Mouse (Mus musculus) MEL (cell line): Measurements from ENCODE around the gene Krtap4-2.

Experiments used
- CHD2 ChIP-seq: IDR thresholded peaks from 2 replicates; pipeline ENCODE4 v1.6.1; 2011; ENCODE audit warnings: low read length, improper control_type of control experiment
- CTCF ChIP-seq, 3 experiments: IDR thresholded peaks in 2 of 3; conservative IDR thresholded peaks in 1 of 3; 2 replicates each; pipeline ENCODE4 v1.5.1; 2011 to 2012; ENCODE audit warnings: low read length in 3 of 3, low read depth in 2 of 3, mild to moderate bottlenecking in 2 of 3, improper control_type of control experiment in 1 of 3, inconsistent platforms in 1 of 3, mixed read lengths in 1 of 3, moderate library complexity in 1 of 3; ENCODE audit not compliant: control insufficient read depth in 1 of 3, insufficient read depth in 1 of 3, poor library complexity in 1 of 3, severe bottlenecking in 1 of 3
- EP300 ChIP-seq, 2 experiments: IDR thresholded peaks; 2 replicates each; pipeline ENCODE4 v1.6.1; 2011; ENCODE audit warnings: improper control_type of control experiment in 2 of 2, low read length in 2 of 2, low read depth in 1 of 2, mild to moderate bottlenecking in 1 of 2
- MAFK ChIP-seq: IDR thresholded peaks from 2 replicates; pipeline ENCODE4 v1.6.1; 2011; ENCODE audit warnings: low read depth, mild to moderate bottlenecking, low read length, improper control_type of control experiment, borderline replicate concordance
- MEF2A ChIP-seq: IDR thresholded peaks from 2 replicates; pipeline ENCODE4 v1.6.1; 2014; ENCODE audit warnings: low read depth, mild to moderate bottlenecking, inconsistent platforms, low read length, improper control_type of control experiment; ENCODE audit not compliant: poor library complexity, insufficient replicate concordance, severe bottlenecking; ENCODE audit errors: extremely low read depth
- MYC ChIP-seq: IDR thresholded peaks from 2 replicates; pipeline ENCODE4 v1.6.1; 2011; ENCODE audit warnings: low read depth, mild to moderate bottlenecking, low read length, improper control_type of control experiment, moderate library complexity
- POLR2A ChIP-seq, 2 experiments: IDR thresholded peaks; 2 replicates each; pipeline ENCODE4 v1.6.1; 2011 to 2012; ENCODE audit warnings: low read length in 2 of 2, mild to moderate bottlenecking in 2 of 2, control low read depth in 1 of 2, improper control_type of control experiment in 1 of 2, low read depth in 1 of 2, moderate library complexity in 1 of 2; ENCODE audit not compliant: control insufficient read depth in 1 of 2, insufficient read depth in 1 of 2, poor library complexity in 1 of 2
- SMC3 ChIP-seq: IDR thresholded peaks from 2 replicates; pipeline ENCODE4 v1.6.1; 2011; ENCODE audit warnings: low read depth, low read length, improper control_type of control experiment
- ZC3H11A ChIP-seq: IDR thresholded peaks from 2 replicates; pipeline ENCODE4 v1.6.1; 2012; ENCODE audit warnings: low read depth, mild to moderate bottlenecking, inconsistent platforms, low read length, improper control_type of control experiment
- ZMIZ1 ChIP-seq: IDR thresholded peaks from 2 replicates; pipeline ENCODE4 v1.6.1; 2012; ENCODE audit warnings: low read depth, mild to moderate bottlenecking, inconsistent platforms, low read length, improper control_type of control experiment, moderate library complexity
- ZNF384 ChIP-seq: IDR thresholded peaks from 2 replicates; pipeline ENCODE4 v1.6.1; 2012; ENCODE audit warnings: low read depth, mild to moderate bottlenecking, inconsistent platforms, low read length, improper control_type of control experiment

GRCm38 (mm10) chr11:99634653-99635134 is at the start of gene Krtap4-2:
- TF ChIP-seq POLR2A (IDR thresholded peaks at IDR 0.05; ENCODE audit: control insufficient read depth in 1 of 2, insufficient read depth in 1 of 2, low read depth in 1 of 2, low read length in 2 of 2, poor library complexity in 1 of 2) (no peak), ZNF384 (no peak), MEF2A (no peak), CTCF (IDR thresholded peaks at IDR 0.05 in 2 of 3, conservative IDR thresholded peaks at IDR 0.05 in 1 of 3; ENCODE audit: control insufficient read depth in 1 of 3, insufficient read depth in 1 of 3, low read depth in 2 of 3, low read length in 3 of 3, poor library complexity in 1 of 3, severe bottlenecking in 1 of 3) (no peak), ZMIZ1 (no peak), MYC (no peak), ZC3H11A (no peak), EP300 (IDR thresholded peaks at IDR 0.05; ENCODE audit: low read depth in 1 of 2, low read length in 2 of 2) (no peak), SMC3 (no peak), CHD2 (no peak), MAFK (no peak)
